Mouse (Mus musculus): Measurements from ENCODE around the gene Tas2r144. TPM values are rescaled to one million over a fixed set of nuclear protein-coding genes. Genes with fewer than 3 reads are reported as not detected.

Tas2r144 gene
- not detected for total RNA-seq (2023)

DNA sequence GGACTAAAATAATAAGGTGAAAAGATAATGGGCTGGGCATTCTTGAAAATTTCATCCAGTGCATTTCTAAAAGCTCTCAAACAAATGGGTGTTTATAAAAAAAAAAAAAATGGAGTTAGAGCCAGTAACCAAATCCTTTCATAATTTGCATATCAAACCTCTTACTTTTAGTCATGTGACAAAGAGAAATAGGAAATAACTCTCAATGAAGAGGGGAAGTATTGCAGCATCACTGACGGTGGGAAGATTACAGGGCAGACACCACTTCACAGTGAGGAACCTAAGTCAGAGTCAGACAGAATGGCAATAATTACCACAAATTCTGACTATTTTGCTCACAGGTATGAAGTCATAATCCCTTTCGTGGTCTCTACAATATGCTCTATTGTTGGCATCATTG is at the start of gene Tas2r144:
TSS of gene Tas2r144 (plus strand) at position 301 of the 400 bp plus-strand sequence.

DNA sequence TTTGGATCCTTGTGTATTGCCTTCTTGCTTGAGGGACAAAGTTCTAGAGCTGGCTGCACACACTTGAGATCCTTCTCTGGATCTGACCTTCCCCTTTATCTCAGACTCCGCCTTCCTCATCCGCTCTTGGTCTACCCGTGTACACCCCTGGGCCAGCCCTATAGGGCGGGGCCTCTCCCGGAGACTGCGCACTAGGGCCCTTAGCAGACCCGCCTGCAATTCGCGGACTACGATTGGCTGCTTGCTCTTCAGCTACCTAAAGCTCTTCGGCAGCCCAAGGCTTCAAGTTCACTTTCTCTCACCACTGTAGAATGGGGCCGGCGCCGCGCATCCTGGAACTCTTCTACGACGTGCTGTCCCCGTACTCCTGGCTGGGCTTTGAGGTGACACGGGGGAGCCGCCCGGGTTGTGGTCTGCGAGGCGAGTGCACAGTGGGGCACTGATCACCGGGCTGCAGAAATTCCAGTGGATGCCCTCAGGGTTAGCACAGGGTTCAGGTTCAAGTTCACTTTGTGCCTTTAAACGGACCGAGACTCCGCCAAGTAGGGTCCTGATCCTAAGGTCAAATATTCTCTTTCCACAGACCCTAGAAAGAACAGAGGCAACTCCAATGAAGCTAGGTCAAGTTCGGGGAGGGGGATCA is 30.7 kb downstream of the Tas2r144 start, which contains the start of gene Gstk1:
TSS of gene Gstk1 (plus strand) at position 225 of the 643 bp plus-strand sequence.

GRCm38 (mm10) chr6:42261524-42262170 is 46.5 kb downstream of the Tas2r144 start, which contains the start of gene Tmem139:
Tmem139 (plus strand) TSS chr6:42261970.

DNA sequence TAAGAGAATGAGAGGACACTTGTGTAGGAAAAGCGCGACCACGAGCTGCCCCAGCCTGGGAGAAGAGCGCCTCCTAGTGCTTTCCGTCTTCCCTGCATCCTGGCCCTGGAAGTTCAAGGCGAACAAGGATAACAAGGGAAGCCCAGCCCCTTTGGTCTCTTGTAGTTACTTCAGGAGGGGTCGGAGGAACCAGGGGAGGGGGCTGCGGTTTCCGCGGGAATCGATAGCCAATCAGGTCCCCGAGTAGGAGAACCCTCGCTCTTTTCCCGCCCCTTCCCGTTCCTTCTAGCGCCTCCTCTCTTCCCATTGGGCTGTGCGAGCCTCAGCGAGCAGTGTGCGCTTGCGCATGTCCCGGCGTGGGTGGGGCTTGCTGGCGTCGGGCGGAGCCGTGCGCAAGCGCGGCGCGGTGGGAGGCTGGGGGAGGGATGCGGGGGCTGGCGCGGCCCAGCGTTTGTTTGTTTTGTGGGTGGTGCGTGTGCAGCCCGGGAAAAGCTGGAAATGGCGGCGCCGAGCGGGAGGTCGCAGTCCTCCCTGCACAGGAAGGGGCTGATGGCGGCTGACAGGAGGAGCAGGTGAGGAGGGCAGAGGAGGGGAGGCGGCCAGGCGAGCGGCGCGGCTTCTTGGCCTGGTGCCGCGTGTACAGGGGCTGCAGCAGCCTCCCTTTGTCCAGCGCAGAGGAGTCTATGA is 49.6 kb downstream of the Tas2r144 start, which contains the start of gene Casp2:
TSS of gene Casp2 (plus strand) at position 360 of the 687 bp plus-strand sequence.

Other genes with a start within 250 kb of the Tas2r144 start
- not detected for gene Sval3, start 247.2 kb upstream of the Tas2r144 start, total RNA-seq (2023)
- gene Sva, start 176.9 kb upstream of the Tas2r144 start, total RNA-seq (2023), result not detected
- not detected for gene Tas2r139, start 74.4 kb upstream of the Tas2r144 start, total RNA-seq (2023)
- gene Gstk1, start 30.6 kb downstream of the Tas2r144 start, total RNA-seq (2023), result 1 to 10 TPM; 4.4 to 5.6 TPM
- not detected for gene Tmem139, start 46.6 kb downstream of the Tas2r144 start, total RNA-seq (2023)
- gene Casp2, start 49.7 kb downstream of the Tas2r144 start, total RNA-seq (2023), result 100 to 1,000 TPM; 113 to 126 TPM
- gene Clcn1, start 71.4 kb downstream of the Tas2r144 start, total RNA-seq (2023), result 1 to 10 TPM; 1.5 to 2.1 TPM
- gene Fam131b, start 109.3 kb downstream of the Tas2r144 start, total RNA-seq (2023), result not detected
- 10 to 100 TPM; 67.0 to 88.6 TPM for gene Zyx, start 134.3 kb downstream of the Tas2r144 start, total RNA-seq (2023)
- not detected for gene Epha1, start 157.9 kb downstream of the Tas2r144 start, total RNA-seq (2023)
- gene Tas2r143, start 184.9 kb downstream of the Tas2r144 start, total RNA-seq (2023), result under 1 TPM in 1 of 2 experiments, not detected in 1; 0.64 TPM
- not detected for gene Tas2r135, start 190.1 kb downstream of the Tas2r144 start, total RNA-seq (2023)
- not detected for gene Tas2r126, start 219.2 kb downstream of the Tas2r144 start, total RNA-seq (2023)
- not detected for gene Olfr458, start 249.9 kb downstream of the Tas2r144 start, total RNA-seq (2023)

Data from B cell, adult 67 days (primary cell).